Mouse (Mus musculus): ENCODE results near the gene Brk1. TPM values are rescaled to one million over a fixed set of nuclear protein-coding genes. Genes with fewer than 3 reads are reported as not detected.

Gene Brk1
- polyA plus RNA-seq (2015; fragmentation: Nextera tagmentation; extraction: Ambion mirVana) = 244 and 249 TPM in 2 replicates

DNA sequence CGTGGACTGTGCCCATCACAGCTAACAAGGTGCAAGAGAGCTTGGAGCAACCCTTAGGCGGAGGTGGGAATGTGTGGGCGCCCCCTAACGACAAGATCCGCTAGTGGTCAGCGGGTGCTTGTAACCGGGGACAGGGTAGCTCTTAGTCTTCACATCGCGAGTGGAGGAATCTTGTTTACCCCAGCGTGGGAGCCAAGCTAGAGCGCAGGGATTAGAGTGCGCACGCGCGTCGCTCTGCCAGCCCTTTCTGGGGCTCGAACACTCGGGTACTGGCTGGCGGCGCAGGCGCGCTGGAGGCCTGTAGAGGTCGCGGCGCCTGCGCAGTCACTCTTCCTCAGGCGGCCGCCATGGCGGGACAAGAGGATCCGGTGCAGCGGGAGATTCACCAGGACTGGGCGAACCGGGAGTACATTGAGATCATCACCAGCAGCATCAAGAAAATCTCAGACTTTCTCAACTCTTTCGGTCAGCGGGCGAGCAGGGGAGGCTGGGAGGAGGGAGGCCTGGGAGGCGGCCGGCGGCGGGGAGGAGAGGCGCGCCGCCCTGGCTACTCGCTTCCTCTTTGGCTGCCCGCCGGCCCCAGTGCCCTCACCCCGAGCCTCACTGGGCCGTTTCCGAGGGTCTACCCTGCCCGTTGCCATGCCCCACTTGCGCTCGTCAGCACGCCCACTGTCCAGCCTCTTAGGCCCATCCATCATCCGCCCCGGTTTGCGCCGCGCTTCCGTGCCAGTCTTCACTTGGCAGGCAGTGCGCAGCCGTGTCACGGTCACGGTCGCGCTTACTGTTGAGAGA lies at the start of gene Brk1:
Gene Brk1 (plus strand): TSS at position 341 of the 792 bp plus-strand sequence.
- Histone ChIP-seq H3K4me1 (replicated peaks) (peaks cover 26% of the 10 kb centered on the region), H3K9ac (peak within 1 kb of the TSS; percentile 82), H3K27ac (replicated peaks) (peak within 1 kb of the TSS; percentile 85), H3K27me3 (no peaks in the 10 kb centered on the region), H3K4me2 (peak within 1 kb of the TSS; percentile 69), H3K9me3 (no peaks in the 10 kb centered on the region), H3K4me3 (peak within 1 kb of the TSS; percentile 90), H3K36me3 (no peaks in the 10 kb centered on the region)
- 0% methylated on average over 62 of the region's 65 CpGs for WGBS
- ATAC-seq (ENCODE audit: low FRiP score, low read depth) = peak; percentile 96

DNA sequence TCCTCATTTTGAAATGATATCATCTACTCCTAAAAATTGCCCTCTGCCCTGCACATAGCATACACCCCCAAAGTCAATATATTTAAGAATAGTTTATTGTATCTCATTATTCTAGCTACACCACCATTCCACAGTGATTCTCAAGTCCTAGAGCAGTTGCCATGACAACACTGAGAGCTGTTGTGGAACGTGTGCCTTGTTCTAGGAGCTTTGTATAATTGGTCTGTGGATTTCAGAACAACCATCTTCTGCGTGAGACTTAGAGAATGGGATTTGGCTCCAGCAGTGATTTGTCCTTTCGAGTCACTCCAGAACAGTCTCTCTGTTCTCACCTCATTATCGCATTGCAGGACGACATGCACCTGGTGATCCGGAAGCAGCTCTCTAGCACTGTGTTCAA lies 44.8 kb upstream of the Brk1 start:
- Histone ChIP-seq H3K27ac (replicated peaks) (no peak overlapping the region), H3K36me3 (no peaks in the 10 kb centered on the region), H3K4me3 (no peak overlapping the region), H3K4me2 (no peak overlapping the region), H3K4me1 (replicated peaks) (no peaks in the 10 kb centered on the region), H3K9me3 (no peaks in the 10 kb centered on the region), H3K27me3 (no peaks in the 10 kb centered on the region), H3K9ac (no peak overlapping the region)
- WGBS = 63% methylated on average over 6 of the region's 6 CpGs
- no peak for ATAC-seq (ENCODE audit: low FRiP score, low read depth)

DNA sequence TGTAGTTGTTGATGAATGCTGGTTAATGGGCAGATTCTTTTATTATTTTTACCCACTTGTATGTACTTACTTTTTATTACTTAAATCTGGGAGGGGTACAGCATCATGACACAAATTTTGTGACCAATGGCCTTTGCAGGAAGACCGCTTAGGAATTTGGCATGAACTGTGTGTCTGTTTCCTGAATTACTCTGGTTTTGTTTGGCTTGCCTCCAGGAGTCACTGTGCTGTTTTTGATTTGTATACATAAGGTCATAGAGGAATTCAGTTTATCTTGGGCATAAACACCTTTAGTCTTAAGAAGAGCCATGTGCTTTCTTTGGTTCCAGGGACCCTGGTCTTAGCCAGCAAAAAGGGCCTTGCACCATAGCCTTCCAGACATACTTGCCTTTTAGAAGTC lies 40.0 kb upstream of the Brk1 start:
- H3K9ac ChIP-seq = no peak overlapping the region
- H3K36me3 ChIP-seq = no peaks in the 10 kb centered on the region
- no peak for ATAC-seq (ENCODE audit: low FRiP score, low read depth)
- 88% methylated on average over 1 of the region's 1 CpGs for WGBS
- no peak overlapping the region for H3K4me2 ChIP-seq
- H3K27ac ChIP-seq (replicated peaks) = no peak overlapping the region
- H3K4me1 ChIP-seq (replicated peaks) = no peaks in the 10 kb centered on the region
- H3K9me3 ChIP-seq = no peaks in the 10 kb centered on the region
- no peak overlapping the region for H3K4me3 ChIP-seq
- no peaks in the 10 kb centered on the region for H3K27me3 ChIP-seq

DNA sequence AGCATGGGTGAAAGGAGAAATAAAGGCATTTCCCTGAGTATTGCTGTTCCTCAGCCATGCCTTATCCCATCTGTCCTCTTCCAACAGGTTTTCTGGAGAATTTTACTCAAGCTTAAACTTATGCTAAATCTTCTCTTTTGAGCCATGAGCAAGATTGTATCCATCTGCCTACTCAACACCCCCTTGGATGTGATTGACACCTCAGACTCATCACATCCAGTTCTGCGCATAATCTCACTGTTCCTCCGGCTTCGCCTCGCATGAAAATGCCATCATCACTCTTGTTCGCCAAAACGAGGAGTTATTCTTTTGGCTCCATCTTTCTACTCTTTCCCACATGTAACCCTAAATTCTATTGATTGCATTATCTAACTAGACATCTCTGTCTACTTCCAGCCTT lies 28.5 kb upstream of the Brk1 start:
- no peaks in the 10 kb centered on the region for H3K27me3 ChIP-seq
- H3K27ac ChIP-seq (replicated peaks) = no peak overlapping the region
- 99% methylated on average over 6 of the region's 6 CpGs for WGBS
- no peak overlapping the region for H3K4me3 ChIP-seq
- no peaks in the 10 kb centered on the region for H3K9me3 ChIP-seq
- no peaks in the 10 kb centered on the region for H3K36me3 ChIP-seq
- H3K9ac ChIP-seq = no peak overlapping the region
- no peak overlapping the region for H3K4me2 ChIP-seq
- ATAC-seq (ENCODE audit: low FRiP score, low read depth) = no peak
- H3K4me1 ChIP-seq (replicated peaks) = no peaks in the 10 kb centered on the region

DNA sequence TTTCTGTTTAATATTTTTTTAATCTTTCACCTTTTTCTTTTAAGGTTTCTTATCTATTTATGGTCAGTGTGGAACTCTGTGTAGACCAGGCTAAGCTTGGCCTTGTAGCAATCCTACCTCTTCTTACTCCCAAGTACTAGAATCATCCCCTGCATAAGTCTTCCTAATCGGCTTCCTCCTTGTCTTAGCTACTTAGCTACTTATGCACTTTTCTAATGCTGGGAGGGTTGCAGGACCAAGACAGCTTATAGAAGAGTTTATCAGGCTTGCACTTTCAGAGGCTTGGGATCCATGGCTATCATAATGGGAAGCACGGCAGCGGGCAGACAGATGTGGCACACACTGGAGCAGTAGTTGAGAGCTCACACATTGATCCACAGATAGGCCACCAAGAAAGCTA lies 25.3 kb upstream of the Brk1 start:
- H3K27me3 ChIP-seq = no peaks in the 10 kb centered on the region
- H3K9me3 ChIP-seq = no peaks in the 10 kb centered on the region
- no peak overlapping the region for H3K4me3 ChIP-seq
- H3K9ac ChIP-seq = no peak overlapping the region
- H3K27ac ChIP-seq (replicated peaks) = no peak overlapping the region
- no peaks in the 10 kb centered on the region for H3K36me3 ChIP-seq
- no peak for ATAC-seq (ENCODE audit: low FRiP score, low read depth)
- 98% methylated on average over 3 of the region's 3 CpGs for WGBS
- H3K4me2 ChIP-seq = no peak overlapping the region
- no peaks in the 10 kb centered on the region for H3K4me1 ChIP-seq (replicated peaks)

DNA sequence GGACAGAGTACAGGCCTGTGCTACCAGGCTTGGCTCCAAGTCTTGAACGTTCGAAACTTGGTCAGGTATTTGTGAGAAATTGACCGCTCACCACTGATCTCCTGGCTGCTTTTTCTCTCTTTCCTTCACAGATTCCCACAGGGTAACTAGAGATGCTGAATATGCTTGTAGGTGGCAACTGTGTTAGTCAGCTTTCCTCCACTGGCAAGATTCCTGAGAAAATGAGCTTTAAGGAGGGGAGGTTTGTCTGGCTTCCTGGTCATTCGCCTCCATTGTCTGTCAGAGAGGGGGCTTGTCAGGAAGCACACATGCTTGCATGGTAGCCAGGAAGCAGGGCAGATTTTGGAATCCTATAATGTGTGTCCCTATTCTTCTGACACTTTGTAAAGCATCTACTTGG lies 21.5 kb upstream of the Brk1 start:
- Histone ChIP-seq H3K27me3 (no peaks in the 10 kb centered on the region), H3K9ac (no peak overlapping the region), H3K36me3 (no peaks in the 10 kb centered on the region), H3K4me1 (replicated peaks) (no peaks in the 10 kb centered on the region), H3K27ac (replicated peaks) (no peak overlapping the region), H3K4me3 (no peak overlapping the region), H3K4me2 (no peak overlapping the region), H3K9me3 (no peaks in the 10 kb centered on the region)
- no peak for ATAC-seq (ENCODE audit: low FRiP score, low read depth)
- 95% methylated on average over 4 of the region's 4 CpGs for WGBS

DNA sequence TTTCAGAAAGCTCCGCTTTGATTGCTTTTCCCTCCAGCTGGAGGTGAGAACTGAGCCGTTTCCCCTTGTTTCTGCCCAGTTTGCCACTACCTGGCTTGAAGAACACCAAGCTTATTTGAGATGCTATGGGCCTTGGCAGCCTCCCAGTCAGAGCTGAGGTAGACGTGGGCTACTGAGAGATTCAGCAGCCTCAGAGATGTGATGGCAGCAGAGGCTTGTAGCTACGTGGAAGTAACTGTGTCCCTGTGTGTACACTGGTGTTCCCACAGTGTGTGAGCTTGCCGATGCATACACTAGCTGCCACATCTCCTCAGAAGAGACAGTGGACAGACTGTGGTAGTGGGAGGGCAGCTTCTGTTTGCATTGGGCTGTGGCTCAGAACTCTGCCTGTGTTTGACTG lies 19.5 kb upstream of the Brk1 start:
- no peak overlapping the region for H3K4me2 ChIP-seq
- H3K9me3 ChIP-seq = no peaks in the 10 kb centered on the region
- no peaks in the 10 kb centered on the region for H3K27me3 ChIP-seq
- no peak overlapping the region for H3K4me3 ChIP-seq
- no peak for ATAC-seq (ENCODE audit: low FRiP score, low read depth)
- WGBS = 95% methylated on average over 5 of the region's 5 CpGs
- H3K9ac ChIP-seq = no peak overlapping the region
- no peak overlapping the region for H3K27ac ChIP-seq (replicated peaks)
- no peaks in the 10 kb centered on the region for H3K4me1 ChIP-seq (replicated peaks)
- H3K36me3 ChIP-seq = no peaks in the 10 kb centered on the region

DNA sequence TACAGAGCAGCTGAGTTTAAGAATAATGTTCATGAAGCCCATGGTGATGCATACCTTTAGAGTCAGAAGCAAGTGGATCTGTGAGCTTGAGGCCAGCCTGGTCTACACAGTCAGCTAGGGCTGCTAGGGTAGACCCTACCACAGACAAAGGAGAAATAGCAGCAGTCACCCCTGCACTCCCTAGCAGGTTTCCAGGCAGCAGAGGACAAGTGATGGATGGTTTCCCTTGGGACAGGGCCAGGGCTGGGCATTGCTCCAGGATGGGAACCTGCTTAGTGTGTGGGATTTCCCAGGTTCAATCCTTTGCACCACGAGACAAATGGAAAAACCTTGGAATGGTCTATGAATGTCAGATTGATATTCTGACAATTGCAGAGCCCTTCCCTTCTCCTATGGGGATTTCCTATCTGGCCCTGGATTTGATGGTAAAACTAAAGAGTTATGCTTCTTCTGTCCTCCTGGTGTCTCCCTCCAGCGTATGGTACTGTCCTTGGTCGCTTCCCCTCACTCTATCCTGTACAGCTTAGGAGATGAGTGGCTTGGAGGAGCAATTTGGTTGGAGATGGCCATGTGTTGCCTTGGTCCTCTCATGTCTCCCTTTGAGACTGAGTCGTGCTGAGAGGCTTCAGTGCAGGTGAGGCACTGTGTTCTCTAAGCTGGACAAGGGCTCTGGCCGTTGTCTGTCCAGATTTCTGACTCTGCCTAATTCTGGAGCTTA lies 17.9 kb upstream of the Brk1 start:
- Histone ChIP-seq H3K27ac (replicated peaks) (no peak overlapping the region), H3K27me3 (no peaks in the 10 kb centered on the region), H3K36me3 (no peaks in the 10 kb centered on the region), H3K4me1 (replicated peaks) (no peaks in the 10 kb centered on the region), H3K9ac (no peak overlapping the region), H3K9me3 (no peaks in the 10 kb centered on the region), H3K4me3 (no peak overlapping the region), H3K4me2 (no peak overlapping the region)
- WGBS = 81% methylated on average over 5 of the region's 5 CpGs
- ATAC-seq (ENCODE audit: low FRiP score, low read depth) = peak; percentile 63; the same call in 1 of the 2 replicates

DNA sequence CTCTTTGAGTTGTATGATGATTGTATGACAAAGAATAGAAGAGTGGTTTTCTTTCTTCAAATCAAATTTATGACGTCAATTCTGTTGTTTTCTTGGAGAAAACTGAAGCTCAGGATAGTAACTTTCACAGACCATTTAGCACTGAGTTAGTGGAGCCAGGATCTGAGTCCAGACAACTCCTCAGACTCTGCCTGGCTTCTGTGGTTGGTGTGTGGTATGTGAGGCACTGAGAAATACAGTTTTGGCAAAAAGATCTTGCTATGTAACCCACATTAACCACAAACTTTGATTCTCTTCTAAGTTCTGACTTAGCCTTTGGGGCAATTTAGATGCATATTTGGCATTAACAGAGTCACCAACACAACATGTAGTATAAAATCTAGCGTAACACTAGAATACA lies 11.9 kb upstream of the Brk1 start:
- H3K27me3 ChIP-seq = no peaks in the 10 kb centered on the region
- no peak for ATAC-seq (ENCODE audit: low FRiP score, low read depth)
- WGBS = 91% methylated on average over 2 of the region's 2 CpGs
- H3K9ac ChIP-seq = no peak overlapping the region
- no peak overlapping the region for H3K4me3 ChIP-seq
- H3K4me1 ChIP-seq (replicated peaks) = no peaks in the 10 kb centered on the region
- H3K9me3 ChIP-seq = no peaks in the 10 kb centered on the region
- no peak overlapping the region for H3K4me2 ChIP-seq
- H3K36me3 ChIP-seq = no peaks in the 10 kb centered on the region
- no peak overlapping the region for H3K27ac ChIP-seq (replicated peaks)

DNA sequence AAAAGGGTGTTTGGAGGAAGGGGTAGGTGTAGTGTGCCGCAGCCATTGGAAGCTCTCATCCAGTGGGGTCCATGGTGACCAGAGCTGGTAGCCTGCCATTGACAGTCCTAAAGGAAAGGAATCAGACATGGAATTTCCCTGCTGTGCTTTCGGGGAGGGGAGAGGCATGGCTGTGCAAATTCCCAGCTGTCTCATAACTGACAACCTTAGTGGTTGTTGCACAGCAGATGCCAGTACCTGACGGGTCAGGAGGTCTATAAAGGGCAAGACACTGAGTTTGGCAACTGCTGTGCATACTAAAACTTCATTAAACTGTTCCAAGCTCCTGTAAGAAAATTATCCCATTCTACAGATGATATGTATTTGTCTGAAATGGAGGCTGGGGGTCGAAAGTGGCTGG lies 6.6 kb upstream of the Brk1 start:
- no peak for ATAC-seq (ENCODE audit: low FRiP score, low read depth)
- Histone ChIP-seq H3K9me3 (no peaks in the 10 kb centered on the region), H3K4me2 (no peak overlapping the region), H3K36me3 (no peaks in the 10 kb centered on the region), H3K27ac (replicated peaks) (no peak overlapping the region), H3K4me1 (replicated peaks) (0 out of 2 replicates have a peak, but pooled peaks cover 4% of the 10 kb centered on the region), H3K9ac (no peak overlapping the region), H3K4me3 (no peak overlapping the region), H3K27me3 (no peaks in the 10 kb centered on the region)
- 91% methylated on average over 4 of the region's 4 CpGs for WGBS

DNA sequence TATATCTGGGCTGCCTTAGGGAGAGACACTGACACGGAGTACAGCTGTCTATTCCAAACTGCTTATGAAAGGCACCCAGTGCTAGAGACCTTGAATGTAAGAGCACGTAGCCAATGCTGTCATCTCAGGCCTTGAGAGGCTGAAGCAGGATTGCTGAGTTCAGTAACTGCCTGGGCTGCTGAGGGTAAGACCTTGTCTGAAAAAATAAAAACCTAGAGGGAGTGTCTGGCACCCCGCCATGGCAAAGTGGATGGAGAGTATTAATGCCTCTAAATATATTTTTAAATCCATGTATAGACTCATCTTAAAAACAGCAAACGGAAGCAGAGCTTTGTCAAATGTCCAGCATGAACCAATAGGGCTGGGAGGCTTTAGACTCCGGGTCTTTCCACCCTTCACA lies 4.7 kb upstream of the Brk1 start:
- no peak overlapping the region for H3K27ac ChIP-seq (replicated peaks)
- no peak overlapping the region for H3K4me3 ChIP-seq
- no peaks in the 10 kb centered on the region for H3K27me3 ChIP-seq
- 73% methylated on average over 5 of the region's 5 CpGs for WGBS
- no peak overlapping the region for H3K4me2 ChIP-seq
- H3K9ac ChIP-seq = no peak overlapping the region
- peaks cover 7% of the 10 kb centered on the region; the same call in 1 of the 2 replicates for H3K4me1 ChIP-seq (replicated peaks)
- ATAC-seq (ENCODE audit: low FRiP score, low read depth) = no peak
- no peaks in the 10 kb centered on the region for H3K9me3 ChIP-seq
- H3K36me3 ChIP-seq = no peaks in the 10 kb centered on the region

DNA sequence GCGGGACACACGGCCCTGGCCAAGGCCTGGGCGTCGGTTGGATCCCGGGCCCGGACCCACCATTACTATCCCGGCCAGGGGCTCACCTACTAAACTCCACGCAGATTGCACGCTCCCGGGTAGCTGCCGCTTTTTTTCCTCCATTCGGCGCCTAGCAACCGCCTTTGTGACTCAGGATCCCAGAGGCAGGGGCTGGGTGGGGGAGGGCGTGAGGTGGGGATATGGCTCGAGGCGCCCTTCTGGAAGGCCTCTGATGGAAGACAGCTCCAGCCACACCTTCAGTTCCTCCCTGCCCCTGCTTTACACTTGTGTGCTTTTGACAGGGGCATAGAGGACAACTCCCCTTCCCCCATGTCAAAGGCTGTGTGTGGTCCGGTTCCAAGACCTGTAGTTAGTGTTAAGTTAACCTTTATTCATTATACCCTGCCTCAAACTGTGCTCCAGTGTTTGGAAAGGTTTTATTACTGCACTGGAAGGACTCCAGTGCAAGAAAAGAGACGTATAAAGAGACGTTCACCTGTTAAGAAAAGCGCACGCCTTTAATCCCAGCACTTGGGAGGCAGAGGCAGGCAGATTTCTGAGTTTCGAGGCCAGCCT lies 3.9 kb upstream of the Brk1 start, which contains the start of gene Fancd2os:
Gene Fancd2os (minus strand): TSS at position 173 of the 597 bp plus-strand sequence.
- H3K9me3 ChIP-seq = no peaks in the 10 kb centered on the region
- H3K4me1 ChIP-seq (replicated peaks) = peaks cover 12% of the 10 kb centered on the region
- no peaks in the 10 kb centered on the region for H3K27me3 ChIP-seq
- no peak within 1 kb of the TSS for H3K4me3 ChIP-seq
- H3K27ac ChIP-seq (replicated peaks) = no peak within 1 kb of the TSS
- H3K9ac ChIP-seq = no peak within 1 kb of the TSS
- no peak for ATAC-seq (ENCODE audit: low FRiP score, low read depth)
- 35% methylated on average over 23 of the region's 23 CpGs for WGBS
- no peak within 1 kb of the TSS for H3K4me2 ChIP-seq
- H3K36me3 ChIP-seq = no peaks in the 10 kb centered on the region
